Mouse (Mus musculus): ENCODE measurements around the gene Psd4. TPM values are rescaled to one million over a fixed set of nuclear protein-coding genes. Genes with fewer than 3 reads are reported as not detected.

Psd4 gene
- total and polyA plus RNA-seq, 2 experiments from 2014 or later = 0.34 to 1.00 TPM

DNA sequence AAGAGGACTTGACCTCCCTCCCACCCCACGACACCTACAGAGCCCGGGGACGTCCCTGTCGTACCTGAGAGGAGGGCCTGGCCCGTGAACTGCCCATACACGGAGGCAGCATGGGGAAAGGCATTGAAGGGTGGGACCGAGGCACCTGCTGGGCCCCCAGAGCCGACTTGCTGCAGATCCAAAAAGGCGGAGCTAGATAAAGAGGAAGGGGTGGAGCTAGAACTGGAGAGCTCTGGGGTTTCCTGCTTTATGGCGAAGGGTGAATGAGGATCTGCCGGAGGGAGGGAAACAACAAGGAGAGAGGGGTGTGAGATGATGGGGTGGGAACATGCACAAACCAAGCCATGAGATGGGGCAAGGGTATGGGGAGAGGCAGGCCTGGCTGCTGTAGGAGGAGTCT lies 68.3 kb downstream of the Psd4 start:
- no peak for TF ChIP-seq CTCF (IDR thresholded peaks at IDR 0.05; ENCODE audit: low read depth)

GRCm38 (mm10) chr2:24440056-24440455 lies 72.7 kb downstream of the Psd4 start:
- Histone ChIP-seq H3K27me3 (ENCODE audit: insufficient read depth, low read length) (no peaks in the 10 kb centered on the region; the same call in 1 of the 2 replicates), H3K4me1 (ENCODE audit: insufficient read depth) (no peaks in the 10 kb centered on the region), H3K9ac (no peak overlapping the region), H3K9me3 (ENCODE audit: low read length) (no peaks in the 10 kb centered on the region), H3K4me3 (ENCODE audit: low read depth, low read length) (no peak overlapping the region), H3K27ac (ENCODE audit: low read depth, low read length) (no peak overlapping the region), H3K4me2 (ENCODE audit: low read depth) (no peak overlapping the region), H3K36me3 (ENCODE audit: insufficient read depth) (no peaks in the 10 kb centered on the region)
- 80% methylated on average over 2 of the region's 2 CpGs for WGBS
- TF ChIP-seq CTCF (IDR thresholded peaks at IDR 0.05; ENCODE audit: low read depth) = no peak
- ATAC-seq (no peak), DNase-seq (no peak)

More for the DNA sequence above, 68.3 kb downstream of the Psd4 start:
- peaks cover 4% of the 10 kb centered on the region; the same call in 1 of the 2 replicates for H3K27me3 ChIP-seq (ENCODE audit: insufficient read depth, low read length)
- no peak overlapping the region for H3K4me3 ChIP-seq (ENCODE audit: low read depth, low read length)
- 86% methylated on average over 11 of the region's 11 CpGs for WGBS
- no peaks in the 10 kb centered on the region for H3K4me1 ChIP-seq (ENCODE audit: insufficient read depth)
- no peak overlapping the region for H3K27ac ChIP-seq (ENCODE audit: low read depth, low read length)
- DNase-seq (no peak), ATAC-seq (no peak)
- H3K36me3 ChIP-seq (ENCODE audit: insufficient read depth) = no peaks in the 10 kb centered on the region
- no peak overlapping the region for H3K4me2 ChIP-seq (ENCODE audit: low read depth)
- no peak overlapping the region for H3K9ac ChIP-seq
- H3K9me3 ChIP-seq (ENCODE audit: low read length) = no peaks in the 10 kb centered on the region

GRCm38 (mm10) chr2:24441899-24442298 lies 74.5 kb downstream of the Psd4 start:
- no peaks in the 10 kb centered on the region for H3K9me3 ChIP-seq (ENCODE audit: low read length)
- no peak overlapping the region for H3K4me3 ChIP-seq (ENCODE audit: low read depth, low read length)
- H3K36me3 ChIP-seq (ENCODE audit: insufficient read depth) = no peaks in the 10 kb centered on the region
- H3K9ac ChIP-seq = no peak overlapping the region
- no peaks in the 10 kb centered on the region for H3K4me1 ChIP-seq (ENCODE audit: insufficient read depth)
- DNase-seq = no peak
- ATAC-seq = peak; percentile 78
- no peak overlapping the region for H3K4me2 ChIP-seq (ENCODE audit: low read depth)
- no peak for TF ChIP-seq CTCF (IDR thresholded peaks at IDR 0.05; ENCODE audit: low read depth)
- no peaks in the 10 kb centered on the region; the same call in 1 of the 2 replicates for H3K27me3 ChIP-seq (ENCODE audit: insufficient read depth, low read length)
- no peak overlapping the region for H3K27ac ChIP-seq (ENCODE audit: low read depth, low read length)

DNA sequence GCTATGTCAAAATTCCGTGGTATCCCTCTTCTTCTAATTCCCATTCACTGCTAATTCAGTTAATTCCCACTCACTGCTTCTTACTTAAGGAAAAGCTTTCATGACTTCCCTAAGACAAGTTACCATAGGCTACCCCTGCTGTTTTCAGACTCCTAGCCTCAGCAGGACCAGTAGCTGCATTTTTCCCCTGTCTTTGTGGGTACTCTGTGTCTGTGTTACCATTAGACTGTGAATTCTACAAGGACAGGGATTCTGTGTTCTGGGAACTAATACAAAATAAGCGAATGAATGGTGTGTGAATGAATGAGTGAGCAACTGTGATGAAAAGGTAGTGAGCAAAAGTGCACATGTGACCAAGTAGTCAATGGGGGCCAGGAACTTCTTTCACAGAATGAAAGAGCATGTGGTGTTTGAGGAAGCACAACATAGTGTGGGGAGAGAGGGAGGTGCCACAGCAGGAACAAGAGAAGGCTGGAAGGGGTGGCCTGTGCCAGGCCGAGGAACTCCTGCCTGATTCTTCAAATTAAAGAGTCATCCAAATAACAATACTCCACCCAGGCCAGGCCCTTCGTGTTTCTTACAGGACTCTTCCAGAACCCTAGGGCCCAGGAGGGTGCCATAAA lies 75.0 kb downstream of the Psd4 start:
- no peaks in the 10 kb centered on the region for H3K4me1 ChIP-seq (ENCODE audit: insufficient read depth)
- no peaks in the 10 kb centered on the region for H3K9me3 ChIP-seq (ENCODE audit: low read length)
- no peak overlapping the region for H3K9ac ChIP-seq
- WGBS = 25% methylated on average over 4 of the region's 4 CpGs
- no peak for TF ChIP-seq CTCF (IDR thresholded peaks at IDR 0.05; ENCODE audit: low read depth)
- no peak overlapping the region for H3K4me3 ChIP-seq (ENCODE audit: low read depth, low read length)
- ATAC-seq (peak; percentile 50), DNase-seq (no peak)
- H3K36me3 ChIP-seq (ENCODE audit: insufficient read depth) = no peaks in the 10 kb centered on the region
- no peak overlapping the region for H3K4me2 ChIP-seq (ENCODE audit: low read depth)
- no peak overlapping the region for H3K27ac ChIP-seq (ENCODE audit: low read depth, low read length)
- H3K27me3 ChIP-seq (ENCODE audit: insufficient read depth, low read length) = no peaks in the 10 kb centered on the region; the same call in 1 of the 2 replicates

DNA sequence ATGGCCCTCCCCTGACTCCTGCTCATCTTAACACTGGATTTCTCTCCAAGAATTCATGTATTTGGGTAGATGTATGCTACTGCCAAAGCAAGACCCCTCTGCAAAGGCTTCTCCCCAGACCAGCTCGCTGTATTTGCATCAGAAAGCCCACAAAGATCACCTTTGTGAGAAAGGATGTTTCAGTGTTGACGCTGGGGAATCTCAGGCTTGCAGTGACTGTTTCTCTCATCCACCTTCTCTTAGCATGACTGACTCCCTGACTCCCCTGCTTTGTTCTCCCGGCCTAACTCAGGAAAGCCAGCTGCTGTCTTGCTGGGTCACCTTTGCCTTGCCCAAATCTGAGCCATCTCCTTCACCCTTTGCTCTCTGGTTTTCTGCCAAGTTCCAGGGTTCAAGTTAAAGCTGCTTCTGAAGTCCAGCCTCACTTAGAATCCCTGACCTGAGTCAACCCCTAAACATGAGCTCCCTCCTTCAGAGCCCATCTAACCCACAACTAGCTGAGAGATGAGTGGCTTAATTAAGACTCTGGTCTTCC lies 75.9 kb downstream of the Psd4 start:
- no peak overlapping the region for H3K27ac ChIP-seq (ENCODE audit: low read depth, low read length)
- H3K4me3 ChIP-seq (ENCODE audit: low read depth, low read length) = no peak overlapping the region
- TF ChIP-seq CTCF (IDR thresholded peaks at IDR 0.05; ENCODE audit: low read depth) = no peak
- no peak overlapping the region for H3K9ac ChIP-seq
- H3K4me1 ChIP-seq (ENCODE audit: insufficient read depth) = no peaks in the 10 kb centered on the region
- no peaks in the 10 kb centered on the region for H3K9me3 ChIP-seq (ENCODE audit: low read length)
- no peak for DNase-seq
- no peaks in the 10 kb centered on the region; the same call in 1 of the 2 replicates for H3K27me3 ChIP-seq (ENCODE audit: insufficient read depth, low read length)
- WGBS = 53% methylated on average over 3 of the region's 3 CpGs
- H3K36me3 ChIP-seq (ENCODE audit: insufficient read depth) = no peaks in the 10 kb centered on the region
- H3K4me2 ChIP-seq (ENCODE audit: low read depth) = no peak overlapping the region
- ATAC-seq = no peak

DNA sequence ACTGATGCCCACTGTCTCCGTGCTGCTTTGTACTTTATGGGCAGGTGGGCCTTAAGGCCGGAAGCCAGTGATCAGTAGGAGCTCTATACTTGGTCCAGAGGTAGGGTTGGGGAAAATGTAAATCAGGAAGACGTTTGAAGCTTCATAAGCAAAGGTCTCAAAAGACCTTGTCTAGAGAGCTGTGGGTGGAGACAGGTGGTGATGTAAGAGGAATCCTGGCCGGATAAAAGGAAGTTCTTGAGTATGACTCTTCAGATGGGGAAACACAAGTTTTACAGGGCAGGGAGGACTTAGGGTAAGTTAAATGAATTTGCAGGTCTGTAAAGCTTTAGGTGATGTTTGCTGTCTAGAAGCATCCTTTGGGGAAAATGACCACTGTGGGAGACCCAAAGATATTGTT lies 81.7 kb downstream of the Psd4 start:
- no peaks in the 10 kb centered on the region for H3K9me3 ChIP-seq (ENCODE audit: low read length)
- no peaks in the 10 kb centered on the region for H3K4me1 ChIP-seq (ENCODE audit: insufficient read depth)
- H3K27ac ChIP-seq (ENCODE audit: low read depth, low read length) = no peak overlapping the region
- TF ChIP-seq CTCF (IDR thresholded peaks at IDR 0.05; ENCODE audit: low read depth) = no peak
- H3K27me3 ChIP-seq (ENCODE audit: insufficient read depth, low read length) = no peaks in the 10 kb centered on the region
- no peak for DNase-seq
- H3K36me3 ChIP-seq (ENCODE audit: insufficient read depth) = no peaks in the 10 kb centered on the region
- H3K4me2 ChIP-seq (ENCODE audit: low read depth) = no peak overlapping the region
- no peak overlapping the region for H3K9ac ChIP-seq
- 85% methylated on average over 4 of the region's 4 CpGs for WGBS
- no peak for ATAC-seq
- H3K4me3 ChIP-seq (ENCODE audit: low read depth, low read length) = no peak overlapping the region

GRCm38 (mm10) chr2:24453206-24453605 lies 85.8 kb downstream of the Psd4 start:
- no peaks in the 10 kb centered on the region for H3K4me1 ChIP-seq (ENCODE audit: insufficient read depth)
- DNase-seq = no peak
- no peak for TF ChIP-seq CTCF (IDR thresholded peaks at IDR 0.05; ENCODE audit: low read depth)
- H3K27ac ChIP-seq (ENCODE audit: low read depth, low read length) = no peak overlapping the region
- no peaks in the 10 kb centered on the region for H3K9me3 ChIP-seq (ENCODE audit: low read length)
- H3K4me3 ChIP-seq (ENCODE audit: low read depth, low read length) = no peak overlapping the region
- H3K36me3 ChIP-seq (ENCODE audit: insufficient read depth) = no peaks in the 10 kb centered on the region
- ATAC-seq = no peak
- H3K4me2 ChIP-seq (ENCODE audit: low read depth) = no peak overlapping the region
- H3K9ac ChIP-seq = no peak overlapping the region
- WGBS = 88% methylated on average over 5 of the region's 5 CpGs
- H3K27me3 ChIP-seq (ENCODE audit: insufficient read depth, low read length) = no peaks in the 10 kb centered on the region; the same call in 1 of the 2 replicates

Measured in forebrain, postnatal 0 days (tissue).